Mouse (Mus musculus) E14TG2a.4 (cell line): Measurements from ENCODE around the gene Scel.

Source experiments
- H3K27me3 ChIP-seq: 2 replicates; pipeline ENCODE4 v1.6.1; 2014; ENCODE audit warnings: low read length, control low read depth; ENCODE audit not compliant: insufficient read depth
- H3K36me3 ChIP-seq: 2 replicates; pipeline ENCODE4 v1.6.1; 2014; ENCODE audit warnings: low read length, control low read depth; ENCODE audit not compliant: insufficient read depth
- H3K4me1 ChIP-seq: replicated peaks from 2 replicates; pipeline ENCODE4 v1.6.1; 2014; ENCODE audit warnings: low read depth, low read length, control low read depth
- H3K4me3 ChIP-seq: replicated peaks from 2 replicates; pipeline ENCODE4 v1.5.1; 2014; ENCODE audit warnings: mild to moderate bottlenecking, low read length
- H3K9me3 ChIP-seq: 2 replicates; pipeline ENCODE4 v1.6.1; 2014; ENCODE audit warnings: low read length, control low read depth
- CTCF ChIP-seq: conservative IDR thresholded peaks from 2 replicates; pipeline ENCODE4 v1.5.1; 2014; ENCODE audit warnings: low read length
- NANOG ChIP-seq: IDR thresholded peaks from 2 replicates; pipeline ENCODE4 v1.6.1; 2014; ENCODE audit warnings: borderline replicate concordance, low read length, mixed read lengths
- POU5F1 ChIP-seq: IDR thresholded peaks from 2 replicates; pipeline ENCODE4 v1.6.1; 2014; ENCODE audit warnings: low read length, borderline replicate concordance

Scel gene

DNA sequence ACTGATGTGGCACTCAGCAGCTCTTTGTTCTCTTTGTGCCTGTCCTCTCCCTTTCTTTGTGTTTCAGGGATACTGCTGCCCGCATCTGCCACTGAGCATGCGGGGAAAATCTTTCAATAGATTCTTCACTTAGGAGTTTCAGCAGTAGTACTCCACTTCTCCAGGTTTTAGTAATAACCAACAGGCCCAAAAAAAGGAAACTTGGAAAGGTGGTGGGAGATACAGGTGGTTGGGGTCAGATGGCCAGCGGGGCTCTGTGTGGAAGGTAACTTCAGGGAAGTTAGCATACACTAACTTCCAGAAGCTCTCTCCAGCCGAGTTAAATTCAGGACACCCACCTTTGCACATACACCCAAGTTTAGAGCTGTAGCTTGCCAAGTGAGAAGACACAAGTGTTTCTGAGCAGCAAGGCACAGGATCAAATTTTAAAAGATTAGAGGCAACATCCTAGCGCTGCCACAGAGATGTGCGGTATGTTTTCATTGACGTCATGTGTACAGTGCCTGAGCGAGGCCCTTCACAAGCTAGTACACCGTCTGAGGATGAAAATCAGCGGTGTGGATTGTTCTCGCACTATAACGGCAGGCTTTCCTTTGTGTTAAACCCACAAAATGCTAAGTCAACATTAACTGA lies 135.6 kb downstream of the Scel start:
- no peaks in the 10 kb centered on the region for H3K27me3 ChIP-seq
- no peak overlapping the region for H3K4me3 ChIP-seq
- no peak for TF ChIP-seq NANOG
- no peak for TF ChIP-seq POU5F1
- no peak for TF ChIP-seq CTCF
- peaks cover 9% of the 10 kb centered on the region; the same call in 1 of the 2 replicates for H3K4me1 ChIP-seq
- peaks cover 43% of the 10 kb centered on the region for H3K9me3 ChIP-seq
- H3K36me3 ChIP-seq: no peaks in the 10 kb centered on the region

GRCm38 (mm10) chr14:103649302-103649701 lies 136.2 kb downstream of the Scel start:
- Histone ChIP-seq H3K4me1 (peaks cover 9% of the 10 kb centered on the region; the same call in 1 of the 2 replicates), H3K4me3 (peak overlapping the region; percentile 93; the same call in 1 of the 2 replicates), H3K9me3 (peaks cover 38% of the 10 kb centered on the region), H3K36me3 (no peaks in the 10 kb centered on the region), H3K27me3 (no peaks in the 10 kb centered on the region)
- TF ChIP-seq NANOG (no peak), CTCF (no peak), POU5F1 (no peak)

- TF ChIP-seq POU5F1 (no peak), NANOG (no peak), CTCF (no peak)
- H3K36me3 ChIP-seq: no peaks in the 10 kb centered on the region
- peaks cover 31% of the 10 kb centered on the region for H3K9me3 ChIP-seq
- peaks cover 9% of the 10 kb centered on the region; the same call in 1 of the 2 replicates for H3K4me1 ChIP-seq
- peak within 1 kb of the TSS; percentile 93 for H3K4me3 ChIP-seq
- H3K27me3 ChIP-seq: no peaks in the 10 kb centered on the region
Observed at GRCm38 (mm10) chr14:103649896-103650334, 136.8 kb downstream of the Scel start, which contains the start of gene Slain1. TSS of gene Slain1 (plus strand) at chr14:103650228.

DNA sequence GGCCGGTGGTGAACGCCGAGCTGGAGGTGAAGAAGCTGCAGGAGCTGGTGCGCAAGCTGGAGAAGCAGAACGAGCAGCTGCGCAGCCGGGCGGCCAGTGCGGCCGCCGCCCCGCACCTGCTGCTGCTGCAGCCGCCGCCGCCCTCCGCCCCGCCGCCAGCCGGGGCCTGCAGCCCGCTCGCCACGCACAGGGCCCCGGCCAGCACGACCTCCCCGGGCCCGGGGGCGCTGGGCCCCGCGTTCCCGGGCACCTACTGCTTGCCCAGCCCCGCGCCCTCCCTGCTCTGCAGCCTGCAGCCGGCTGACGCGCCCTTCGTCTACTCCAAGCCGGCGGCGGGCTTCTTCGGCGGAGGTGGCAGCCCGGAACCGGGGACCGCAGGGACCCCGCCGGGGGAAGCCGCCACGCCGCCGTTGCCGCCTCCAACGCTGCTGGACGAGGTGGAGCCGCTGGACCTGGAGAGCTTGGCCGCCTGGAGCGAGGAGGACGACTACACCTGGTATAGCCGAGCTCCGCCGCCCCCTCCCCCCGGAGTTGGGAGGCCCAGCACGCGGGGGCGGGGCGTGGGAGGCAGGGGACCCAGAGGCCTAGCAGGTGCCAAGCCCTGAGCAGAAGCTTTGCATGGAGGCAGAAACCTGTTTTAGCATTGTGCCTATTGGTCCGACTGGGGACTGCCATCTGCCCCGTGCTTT lies 137.4 kb downstream of the Scel start:
- Histone ChIP-seq H3K9me3 (peaks cover 25% of the 10 kb centered on the region), H3K27me3 (no peaks in the 10 kb centered on the region), H3K36me3 (no peaks in the 10 kb centered on the region), H3K4me3 (peak overlapping the region; percentile 93), H3K4me1 (peaks cover 9% of the 10 kb centered on the region; the same call in 1 of the 2 replicates)
- TF ChIP-seq POU5F1: no peak
- TF ChIP-seq NANOG: no peak
- no peak for TF ChIP-seq CTCF

DNA sequence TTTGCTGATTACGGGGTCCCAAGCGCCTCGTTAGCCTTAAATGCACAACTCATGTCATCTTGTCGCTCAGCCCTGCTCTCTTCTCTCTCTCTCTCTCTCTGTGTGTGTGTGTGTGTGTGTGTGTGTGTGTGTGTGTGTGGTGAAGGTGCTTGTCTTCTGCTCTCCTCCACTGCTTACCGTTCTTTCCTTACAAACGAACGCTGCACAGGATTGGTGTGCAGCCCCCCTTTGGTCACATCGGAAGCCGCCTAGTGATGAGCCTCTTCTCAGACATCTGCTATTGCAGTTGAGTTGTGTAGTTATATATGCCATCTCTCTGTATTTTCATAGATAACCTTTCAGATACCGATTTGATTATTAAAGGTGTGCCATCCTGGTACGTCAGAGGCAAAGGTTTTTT lies 138.0 kb downstream of the Scel start:
- Histone ChIP-seq H3K4me1 (peaks cover 9% of the 10 kb centered on the region; the same call in 1 of the 2 replicates), H3K27me3 (no peaks in the 10 kb centered on the region), H3K36me3 (no peaks in the 10 kb centered on the region), H3K9me3 (peaks cover 20% of the 10 kb centered on the region), H3K4me3 (peak overlapping the region; percentile 93)
- TF ChIP-seq NANOG (no peak), POU5F1 (no peak), CTCF (no peak)

DNA sequence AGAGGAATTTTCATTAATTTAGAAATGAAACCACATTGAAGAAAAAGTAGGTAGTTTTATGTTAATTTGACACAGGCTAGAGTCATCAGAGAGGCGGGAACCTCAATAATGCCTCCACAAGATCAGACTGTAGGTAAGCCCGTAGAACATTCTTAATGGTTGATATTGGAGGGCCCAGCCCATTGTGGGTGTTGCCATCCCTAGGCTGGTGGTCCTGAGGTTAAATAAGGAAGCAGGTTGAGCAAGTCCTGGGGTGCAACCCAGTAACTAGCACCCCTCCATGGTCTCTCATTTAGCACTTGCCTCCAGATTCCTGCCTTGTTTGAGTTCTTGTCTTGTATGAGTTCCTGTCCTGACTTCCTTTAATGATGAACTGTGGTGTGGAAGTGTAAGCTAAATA lies 138.4 kb downstream of the Scel start:
- no peaks in the 10 kb centered on the region for H3K36me3 ChIP-seq
- peaks cover 15% of the 10 kb centered on the region for H3K9me3 ChIP-seq
- H3K27me3 ChIP-seq: no peaks in the 10 kb centered on the region
- no peak for TF ChIP-seq NANOG
- TF ChIP-seq CTCF: no peak
- TF ChIP-seq POU5F1: no peak
- H3K4me3 ChIP-seq: peak overlapping the region; percentile 93; the same call in 1 of the 2 replicates
- peaks cover 12% of the 10 kb centered on the region; the same call in 1 of the 2 replicates for H3K4me1 ChIP-seq

DNA sequence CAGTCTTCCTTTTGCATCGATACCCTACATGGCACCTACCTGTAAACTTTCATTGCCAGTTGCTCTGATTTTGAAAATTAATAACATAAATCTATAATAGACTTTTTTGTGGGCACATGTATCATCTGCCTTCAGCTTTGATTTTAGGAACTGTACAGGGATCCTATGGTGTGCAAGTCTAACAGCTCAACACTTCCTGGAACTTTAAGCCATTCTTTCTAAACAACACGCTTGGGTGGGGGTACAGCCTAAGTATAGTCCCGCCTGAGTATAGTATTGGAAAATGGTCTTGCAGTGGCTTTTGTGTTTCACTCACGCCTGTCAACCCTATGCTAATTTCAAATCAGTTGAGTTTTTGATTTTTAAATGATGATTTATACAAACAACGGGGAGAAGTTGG lies 139.4 kb downstream of the Scel start:
- peaks cover 4% of the 10 kb centered on the region; the same call in 1 of the 2 replicates for H3K36me3 ChIP-seq
- TF ChIP-seq CTCF: no peak
- no peak for TF ChIP-seq NANOG
- no peak for TF ChIP-seq POU5F1
- peaks cover 12% of the 10 kb centered on the region; the same call in 1 of the 2 replicates for H3K4me1 ChIP-seq
- no peaks in the 10 kb centered on the region for H3K27me3 ChIP-seq
- peaks cover 5% of the 10 kb centered on the region; the same call in 1 of the 2 replicates for H3K9me3 ChIP-seq
- H3K4me3 ChIP-seq: no peak overlapping the region

- H3K36me3 ChIP-seq: peaks cover 16% of the 10 kb centered on the region
- TF ChIP-seq CTCF: no peak
- no peak for TF ChIP-seq POU5F1
- no peak for TF ChIP-seq NANOG
- H3K4me1 ChIP-seq: peaks cover 12% of the 10 kb centered on the region; the same call in 1 of the 2 replicates
- H3K27me3 ChIP-seq: no peaks in the 10 kb centered on the region
- H3K9me3 ChIP-seq: no peaks in the 10 kb centered on the region; the same call in 1 of the 2 replicates
- no peak overlapping the region for H3K4me3 ChIP-seq
Observed at GRCm38 (mm10) chr14:103653800-103654199, 140.7 kb downstream of the Scel start.
